In the genomic region with DNA sequence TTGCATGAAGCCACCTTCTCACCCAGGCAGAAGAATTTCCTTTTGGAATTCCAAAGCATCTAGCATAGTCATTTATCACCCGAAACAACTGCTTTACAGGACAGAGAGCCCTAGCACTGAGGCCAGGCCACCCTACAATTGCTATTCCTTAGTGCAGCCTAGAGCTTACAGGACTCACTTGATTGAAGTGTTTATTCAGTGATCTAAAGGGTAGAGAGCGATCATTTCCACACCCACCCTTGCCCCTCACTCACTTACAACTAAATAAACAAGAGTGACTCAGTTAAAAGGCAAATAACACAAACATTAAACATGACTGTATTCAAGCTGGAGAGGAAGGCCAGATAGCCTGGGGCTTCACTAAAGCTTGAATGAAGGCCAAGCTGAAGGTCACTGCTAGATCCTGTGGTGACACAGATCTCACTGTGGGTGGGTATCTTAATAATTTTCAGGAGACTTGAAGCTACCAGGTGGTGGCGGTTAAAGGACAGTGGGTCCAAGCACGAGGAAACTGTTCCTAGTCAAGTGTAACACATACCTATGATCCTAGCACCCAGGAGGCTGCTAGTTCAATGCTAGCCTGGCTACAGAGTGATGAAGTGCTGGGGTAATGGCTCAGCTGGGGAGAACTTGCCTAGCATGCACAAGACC, we compare ENCODE assay signal across 8 mouse cellular contexts.
DNase-seq lines count a peak whose midpoint lies in the region; ATAC-seq and TF ChIP-seq lines count a peak whose summit lies in the region.

No protein-coding gene starts in this region.

- DNase-seq in gastrocnemius, adult 2 months, result no peak
- DNase-seq in gastrocnemius, postnatal 4 days (ENCODE audit: low spot score in 2 of 2), result no peak
- peak; percentile 31 for DNase-seq in lung, embryonic 14.5 days
- no peak for DNase-seq in lung, postnatal 14 days
- DNase-seq in left cerebral cortex, postnatal 4 days, result no peak

- H3K36me3 ChIP-seq in lung, embryonic 14.5 days (ENCODE audit: insufficient read depth), result no peaks in the 10 kb centered on the region
- H3K36me3 ChIP-seq in embryonic facial prominence, embryonic 15.5 days, result no peaks in the 10 kb centered on the region
- H3K36me3 ChIP-seq in neural tube, embryonic 15.5 days, result no peaks in the 10 kb centered on the region

- no peaks in the 10 kb centered on the region for H3K9me3 ChIP-seq in lung, embryonic 14.5 days (ENCODE audit: low read depth, low read length)
- H3K9me3 ChIP-seq in embryonic facial prominence, embryonic 15.5 days (replicated peaks), result no peaks in the 10 kb centered on the region
- H3K9me3 ChIP-seq in neural tube, embryonic 15.5 days (replicated peaks), result no peaks in the 10 kb centered on the region

- peak overlapping the region; percentile 38 for H3K4me3 ChIP-seq in gastrocnemius, adult 2 months
- H3K4me3 ChIP-seq in lung, embryonic 14.5 days (ENCODE audit: low read depth, low read length), result no peak overlapping the region
- H3K4me3 ChIP-seq in embryonic facial prominence, embryonic 15.5 days (replicated peaks), result no peak overlapping the region
- H3K4me3 ChIP-seq in neural tube, embryonic 15.5 days (replicated peaks), result no peak overlapping the region

- no peak for TF ChIP-seq CTCF in gastrocnemius, adult 2 months (IDR thresholded peaks at IDR 0.05)
- no peak for TF ChIP-seq CTCF in lung, embryonic 14.5 days (IDR thresholded peaks at IDR 0.05; ENCODE audit: low read depth)

- peak overlapping the region; percentile 83 for H3K27ac ChIP-seq in gastrocnemius, adult 2 months
- peak overlapping the region; percentile 83 for H3K27ac ChIP-seq in lung, embryonic 14.5 days (ENCODE audit: low read depth)
- H3K27ac ChIP-seq in embryonic facial prominence, embryonic 15.5 days (replicated peaks), result peak overlapping the region; percentile 78
- peak overlapping the region; percentile 57 for H3K27ac ChIP-seq in neural tube, embryonic 15.5 days (replicated peaks)

- intact Hi-C loops in gastrocnemius, adult 2 months (cut with DNase I), result no loop called here
- intact Hi-C loops in left cerebral cortex, postnatal 4 days (cut with DNase I), result no loop called here

- peaks cover 20% of the 10 kb centered on the region for H3K4me1 ChIP-seq in lung, embryonic 14.5 days (ENCODE audit: insufficient read depth)
- peaks cover 26% of the 10 kb centered on the region for H3K4me1 ChIP-seq in embryonic facial prominence, embryonic 15.5 days
- H3K4me1 ChIP-seq in neural tube, embryonic 15.5 days, result peaks cover 26% of the 10 kb centered on the region

- H3K4me2 ChIP-seq in lung, embryonic 14.5 days, result peak overlapping the region; percentile 26
- 0 out of 2 replicates have a peak overlapping the region, but pooled peaks have one; percentile 6 for H3K4me2 ChIP-seq in embryonic facial prominence, embryonic 15.5 days (replicated peaks)
- no peak overlapping the region for H3K4me2 ChIP-seq in neural tube, embryonic 15.5 days

- H3K27me3 ChIP-seq in lung, embryonic 14.5 days (ENCODE audit: insufficient read depth, low read length), result no peaks in the 10 kb centered on the region
- peaks cover 9% of the 10 kb centered on the region; the same call in 1 of the 2 replicates for H3K27me3 ChIP-seq in embryonic facial prominence, embryonic 15.5 days
- no peaks in the 10 kb centered on the region for H3K27me3 ChIP-seq in neural tube, embryonic 15.5 days (replicated peaks)

- WGBS in lung, embryonic 14.5 days, result 34% methylated on average over 4 of the region's 4 CpGs
- WGBS in embryonic facial prominence, embryonic 15.5 days, result 56% methylated on average over 4 of the region's 4 CpGs
- 54% methylated on average over 4 of the region's 4 CpGs for WGBS in neural tube, embryonic 15.5 days

- no peak overlapping the region for H3K9ac ChIP-seq in lung, embryonic 14.5 days
- H3K9ac ChIP-seq in embryonic facial prominence, embryonic 15.5 days, result no peak overlapping the region
- no peak overlapping the region for H3K9ac ChIP-seq in neural tube, embryonic 15.5 days (replicated peaks)

- 0 out of 2 replicates have a peak, but pooled peaks have one; percentile 55 for ATAC-seq in lung, embryonic 14.5 days (ENCODE audit: insufficient read depth)
- no peak for ATAC-seq in embryonic facial prominence, embryonic 15.5 days (ENCODE audit: insufficient number of reproducible peaks, low FRiP score, low TSS enrichment, low read depth)
- no peak for ATAC-seq in neural tube, embryonic 15.5 days (ENCODE audit: low FRiP score)
- no peak for ATAC-seq in inflammation-experienced regulatory T-cells, adult 6 months
